Mouse (Mus musculus): Measurements from ENCODE around the gene Slfn14. TPM values are rescaled to one million over a fixed set of nuclear protein-coding genes. Genes with fewer than 3 reads are reported as not detected.

The Slfn14 gene
- polyA plus RNA-seq, 1 experiment, result not detected

DNA sequence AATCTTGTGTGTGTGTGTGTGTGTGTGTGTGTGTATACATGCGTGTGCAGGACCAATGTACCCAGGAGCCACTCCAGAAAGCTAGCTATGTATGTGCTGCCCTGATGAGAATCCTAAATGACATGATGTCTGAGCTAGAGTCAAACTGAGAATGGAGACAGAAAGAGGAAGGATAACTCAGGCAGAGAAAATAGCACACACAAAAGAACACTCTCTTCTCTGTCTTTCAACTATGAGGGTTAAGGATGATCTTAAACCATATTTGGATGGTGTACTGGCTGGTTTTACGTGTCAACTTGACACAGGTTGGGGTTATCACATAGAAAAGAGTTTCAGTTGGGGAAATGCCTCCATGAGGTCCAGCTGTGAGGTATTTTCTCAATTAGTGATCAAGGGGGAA, 3.1 kb upstream of the Slfn14 start:
- H3K4me1 ChIP-seq (ENCODE audit: control insufficient read depth, insufficient read depth, low read length), result no peaks in the 10 kb centered on the region
- H3K4me3 ChIP-seq (ENCODE audit: insufficient read depth, low read length), result no peak overlapping the region
- H3K27ac ChIP-seq (ENCODE audit: insufficient read depth, low read length), result no peak overlapping the region
- TF ChIP-seq POLR2A (IDR thresholded peaks at IDR 0.05; ENCODE audit: low read depth, low read length) (no peak), CTCF (IDR thresholded peaks at IDR 0.05; ENCODE audit: borderline replicate concordance, insufficient read depth, low read length) (no peak)

DNA sequence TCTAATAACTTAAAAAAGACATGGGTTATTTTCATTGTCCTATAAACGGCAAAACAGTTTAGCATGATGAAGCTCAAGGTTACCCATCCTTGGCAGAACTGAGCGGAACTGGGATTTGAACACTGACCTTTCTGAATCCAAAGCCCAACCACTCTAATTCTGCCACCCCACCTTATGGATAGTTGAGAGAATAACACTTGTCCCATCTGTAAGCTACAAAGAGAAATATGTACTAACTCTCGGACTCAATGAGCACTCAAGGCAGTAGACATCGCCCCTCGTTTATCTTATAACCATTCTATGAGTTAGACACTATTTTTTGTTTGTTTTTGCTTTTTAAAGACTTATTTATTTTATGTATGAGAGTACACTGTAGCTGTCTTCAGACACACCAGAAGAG, 2.5 kb upstream of the Slfn14 start:
- Histone ChIP-seq H3K4me3 (ENCODE audit: insufficient read depth, low read length) (no peak overlapping the region), H3K27ac (ENCODE audit: insufficient read depth, low read length) (no peak overlapping the region), H3K4me1 (ENCODE audit: control insufficient read depth, insufficient read depth, low read length) (no peaks in the 10 kb centered on the region)
- no peak for TF ChIP-seq POLR2A (IDR thresholded peaks at IDR 0.05; ENCODE audit: low read depth, low read length)
- TF ChIP-seq CTCF (IDR thresholded peaks at IDR 0.05; ENCODE audit: borderline replicate concordance, insufficient read depth, low read length), result no peak

DNA sequence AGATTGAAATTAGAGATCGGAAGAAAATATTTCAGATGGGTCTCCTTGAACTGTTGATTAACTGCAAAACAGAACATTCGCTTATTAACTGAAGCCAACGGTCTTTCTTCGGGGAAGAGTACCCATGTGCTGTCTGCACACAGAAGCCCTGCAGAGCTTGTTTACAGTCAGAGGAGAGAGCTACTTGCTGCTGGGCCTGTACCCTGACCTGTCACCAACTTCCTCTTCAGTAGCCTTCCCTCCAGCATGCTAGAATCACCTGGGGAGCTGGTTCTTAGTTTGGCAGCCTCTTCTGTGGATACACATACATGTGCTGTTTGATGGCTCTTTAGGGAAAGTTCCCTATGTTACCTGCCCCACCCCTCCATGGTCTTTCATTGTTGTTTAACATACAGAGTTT, 899 bp downstream of the Slfn14 start:
- no peak overlapping the region for H3K4me3 ChIP-seq (ENCODE audit: insufficient read depth, low read length)
- TF ChIP-seq CTCF (IDR thresholded peaks at IDR 0.05; ENCODE audit: borderline replicate concordance, insufficient read depth, low read length) (no peak), POLR2A (IDR thresholded peaks at IDR 0.05; ENCODE audit: low read depth, low read length) (no peak)

DNA sequence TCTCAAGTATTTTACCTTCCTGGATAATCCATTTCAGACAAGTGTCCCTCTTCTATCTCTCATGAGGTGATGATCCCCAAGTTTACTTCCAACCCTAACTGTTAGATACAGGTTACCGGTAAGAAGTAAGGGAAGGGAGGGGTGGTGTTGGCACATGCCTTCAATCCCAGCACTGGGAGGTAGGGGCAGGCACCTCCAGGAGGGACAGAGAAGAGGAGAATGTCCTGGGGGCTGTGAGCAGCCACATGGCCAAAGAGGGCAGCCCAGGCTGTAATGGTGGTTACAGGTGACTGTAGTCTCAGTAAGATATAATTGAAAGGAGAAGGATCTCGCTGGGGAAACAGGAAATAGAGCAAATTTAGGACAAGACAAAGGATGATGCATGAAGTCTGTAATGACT, 4.4 kb downstream of the Slfn14 start:
- no peaks in the 10 kb centered on the region for H3K4me1 ChIP-seq (ENCODE audit: control insufficient read depth, insufficient read depth, low read length)
- no peak overlapping the region for H3K27ac ChIP-seq (ENCODE audit: insufficient read depth, low read length)
- no peak overlapping the region for H3K4me3 ChIP-seq (ENCODE audit: insufficient read depth, low read length)
- TF ChIP-seq POLR2A (IDR thresholded peaks at IDR 0.05; ENCODE audit: low read depth, low read length), result no peak
- TF ChIP-seq CTCF (IDR thresholded peaks at IDR 0.05; ENCODE audit: borderline replicate concordance, insufficient read depth, low read length), result no peak

More for the DNA sequence above, 899 bp downstream of the Slfn14 start:
- no peak overlapping the region for H3K27ac ChIP-seq (ENCODE audit: insufficient read depth, low read length)
- H3K4me1 ChIP-seq (ENCODE audit: control insufficient read depth, insufficient read depth, low read length), result no peaks in the 10 kb centered on the region

DNA sequence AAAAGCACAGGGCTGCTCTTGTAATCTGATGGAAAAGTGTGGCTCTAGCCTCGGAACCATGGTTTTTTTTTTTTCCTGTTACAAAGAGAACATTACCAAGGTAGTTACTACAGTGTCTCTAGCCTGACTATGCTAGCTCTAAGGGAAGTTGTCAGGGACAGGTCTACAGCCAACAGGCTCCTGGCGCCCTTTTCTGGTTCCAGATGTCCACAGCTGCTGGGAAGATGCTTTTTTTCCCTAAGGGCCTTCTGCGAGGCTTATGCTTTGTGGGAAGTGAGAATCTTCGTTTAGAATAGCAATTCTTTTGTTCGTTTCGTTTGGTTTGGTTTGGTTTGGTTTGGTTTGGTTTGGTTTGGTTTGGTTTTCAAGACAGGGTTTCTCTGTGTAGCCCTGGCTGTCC, 6.8 kb downstream of the Slfn14 start:
- Histone ChIP-seq H3K4me1 (ENCODE audit: control insufficient read depth, insufficient read depth, low read length) (no peaks in the 10 kb centered on the region), H3K4me3 (ENCODE audit: insufficient read depth, low read length) (no peak overlapping the region), H3K27ac (ENCODE audit: insufficient read depth, low read length) (no peak overlapping the region)
- TF ChIP-seq POLR2A (IDR thresholded peaks at IDR 0.05; ENCODE audit: low read depth, low read length) (no peak), CTCF (IDR thresholded peaks at IDR 0.05; ENCODE audit: borderline replicate concordance, insufficient read depth, low read length) (no peak)

DNA sequence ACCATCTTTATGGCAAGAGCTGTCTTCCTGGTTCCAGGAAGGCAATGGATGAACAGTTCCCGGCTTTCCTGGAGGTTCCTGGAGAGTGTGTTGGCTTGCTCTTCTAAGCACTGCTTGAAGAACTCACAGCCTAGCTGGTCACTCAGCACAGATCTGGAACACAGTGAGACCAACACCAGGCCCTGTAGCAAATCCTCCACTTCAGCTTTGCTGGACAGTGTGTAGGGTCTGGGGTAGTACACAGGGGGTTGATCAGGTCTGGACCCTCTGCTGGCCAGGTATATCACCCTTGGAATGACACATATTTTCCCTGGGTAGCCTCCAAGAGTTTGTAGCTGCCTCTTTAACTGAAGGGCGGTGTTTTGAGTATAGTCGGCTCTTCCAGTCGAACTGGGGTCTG, 7.5 kb downstream of the Slfn14 start:
- TF ChIP-seq POLR2A (IDR thresholded peaks at IDR 0.05; ENCODE audit: low read depth, low read length) (no peak), CTCF (IDR thresholded peaks at IDR 0.05; ENCODE audit: borderline replicate concordance, insufficient read depth, low read length) (no peak)
- Histone ChIP-seq H3K4me3 (ENCODE audit: insufficient read depth, low read length) (no peak overlapping the region), H3K4me1 (ENCODE audit: control insufficient read depth, insufficient read depth, low read length) (no peaks in the 10 kb centered on the region), H3K27ac (ENCODE audit: insufficient read depth, low read length) (no peak overlapping the region)

DNA sequence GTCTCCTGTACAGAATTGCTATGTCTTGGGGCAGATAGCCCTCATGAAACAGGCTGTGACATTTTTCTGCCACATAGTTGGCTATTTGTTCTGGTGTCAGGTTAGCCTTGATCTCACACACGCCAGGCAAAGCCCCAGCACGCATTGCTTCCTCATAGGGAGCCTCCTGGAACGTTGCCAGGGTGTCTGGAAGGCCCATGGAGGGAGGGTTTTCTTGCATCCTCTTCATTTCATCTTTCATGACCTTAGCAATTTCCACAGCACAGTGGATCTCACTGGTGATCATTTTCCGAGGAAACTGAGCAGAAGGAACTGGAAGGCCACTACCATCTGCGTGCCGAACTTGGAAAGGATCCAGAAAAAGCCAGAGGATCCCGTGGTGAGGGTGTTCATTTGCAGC, 10.3 kb downstream of the Slfn14 start:
- Histone ChIP-seq H3K27ac (ENCODE audit: insufficient read depth, low read length) (no peak overlapping the region), H3K4me3 (ENCODE audit: insufficient read depth, low read length) (no peak overlapping the region), H3K4me1 (ENCODE audit: control insufficient read depth, insufficient read depth, low read length) (no peaks in the 10 kb centered on the region)
- TF ChIP-seq POLR2A (IDR thresholded peaks at IDR 0.05; ENCODE audit: low read depth, low read length) (no peak), CTCF (IDR thresholded peaks at IDR 0.05; ENCODE audit: borderline replicate concordance, insufficient read depth, low read length) (no peak)

DNA sequence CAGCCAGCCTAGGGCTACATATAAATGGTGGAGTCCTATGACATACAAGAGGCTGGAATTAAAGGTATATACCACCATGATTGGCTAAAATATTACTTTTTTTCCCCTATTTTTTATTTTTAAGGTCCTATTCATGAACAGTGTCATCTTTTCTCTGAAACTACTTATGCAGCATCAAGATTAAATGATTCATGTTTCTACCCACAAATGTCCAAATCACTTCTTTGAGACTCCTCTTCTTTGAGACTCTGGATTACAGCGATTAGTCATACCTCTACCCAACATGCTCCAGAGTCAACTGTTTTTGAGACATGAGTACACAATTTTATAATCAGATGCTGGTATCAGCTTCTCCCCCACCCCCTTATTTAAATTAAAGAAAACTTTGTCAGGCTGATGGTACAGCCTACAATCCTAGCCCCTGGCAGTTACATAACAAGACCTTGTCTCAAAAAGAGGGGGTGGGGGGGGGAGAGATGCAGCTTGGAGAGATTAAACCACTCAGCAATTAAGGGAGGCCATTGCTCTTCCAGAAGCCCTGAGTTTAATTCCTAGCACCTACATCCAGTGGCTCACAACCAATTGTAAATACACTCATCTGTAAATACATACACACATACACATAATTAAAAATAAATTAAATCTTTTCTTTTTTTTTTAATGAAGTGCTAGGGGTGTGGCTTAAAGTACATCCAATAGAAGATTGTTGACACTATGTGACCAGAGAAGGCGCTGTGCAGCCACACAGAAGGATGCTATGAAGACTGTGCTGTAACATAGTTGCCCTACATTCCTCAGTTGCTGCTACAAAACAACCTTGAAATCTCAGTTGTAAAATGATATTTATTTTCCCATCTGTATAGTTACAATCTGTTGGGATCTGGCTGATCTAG, 14.3 kb downstream of the Slfn14 start:
- H3K27ac ChIP-seq (ENCODE audit: insufficient read depth, low read length), result no peak overlapping the region
- H3K4me1 ChIP-seq (ENCODE audit: control insufficient read depth, insufficient read depth, low read length), result no peaks in the 10 kb centered on the region
- H3K4me3 ChIP-seq (ENCODE audit: insufficient read depth, low read length), result no peak overlapping the region
- TF ChIP-seq POLR2A (IDR thresholded peaks at IDR 0.05; ENCODE audit: low read depth, low read length), result peak; percentile 28
- no peak for TF ChIP-seq CTCF (IDR thresholded peaks at IDR 0.05; ENCODE audit: borderline replicate concordance, insufficient read depth, low read length)

DNA sequence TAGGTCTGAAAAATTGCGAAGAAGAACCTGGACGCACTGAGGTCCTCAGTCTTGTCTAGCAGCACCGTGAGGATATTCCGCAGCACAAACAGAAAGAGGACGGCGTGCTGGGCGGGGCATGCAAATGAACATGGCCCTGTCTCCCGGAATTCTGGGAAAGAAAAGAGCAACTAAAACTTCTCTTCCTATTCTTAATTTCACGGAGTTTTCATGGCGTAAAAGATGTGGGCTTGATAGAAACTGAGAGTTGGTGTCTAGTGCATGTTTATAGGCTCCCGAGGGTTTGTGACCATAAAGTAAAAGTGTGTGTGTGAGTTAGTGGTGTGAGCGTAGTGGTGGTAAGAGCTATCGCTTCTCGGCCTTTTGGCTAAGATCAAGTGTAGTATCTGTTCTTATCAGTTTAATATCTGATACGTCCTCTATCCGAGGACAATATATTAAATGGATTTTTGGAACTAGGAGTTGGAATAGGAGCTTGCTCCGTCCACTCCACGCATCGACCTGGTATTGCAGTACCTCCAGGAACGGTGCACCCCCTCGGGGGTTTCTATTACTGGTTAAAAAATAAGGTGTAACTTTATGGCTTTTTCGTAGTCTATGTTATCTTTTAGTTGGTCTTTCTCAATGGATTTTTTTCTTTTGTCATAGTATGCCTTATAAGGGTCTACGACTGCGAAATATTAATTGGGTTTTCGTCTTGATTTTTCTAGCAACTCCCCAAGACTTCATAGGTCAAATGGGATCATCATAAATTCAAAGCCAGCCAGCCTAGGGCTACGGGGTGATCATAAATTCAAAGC, 15.2 kb downstream of the Slfn14 start:
- TF ChIP-seq CTCF (IDR thresholded peaks at IDR 0.05; ENCODE audit: borderline replicate concordance, insufficient read depth, low read length) (no peak), POLR2A (IDR thresholded peaks at IDR 0.05; ENCODE audit: low read depth, low read length) (peak; percentile 98)
- H3K4me1 ChIP-seq (ENCODE audit: control insufficient read depth, insufficient read depth, low read length), result no peaks in the 10 kb centered on the region
- H3K27ac ChIP-seq (ENCODE audit: insufficient read depth, low read length), result peak overlapping the region; percentile 95
- H3K4me3 ChIP-seq (ENCODE audit: insufficient read depth, low read length), result peak overlapping the region; percentile 75

DNA sequence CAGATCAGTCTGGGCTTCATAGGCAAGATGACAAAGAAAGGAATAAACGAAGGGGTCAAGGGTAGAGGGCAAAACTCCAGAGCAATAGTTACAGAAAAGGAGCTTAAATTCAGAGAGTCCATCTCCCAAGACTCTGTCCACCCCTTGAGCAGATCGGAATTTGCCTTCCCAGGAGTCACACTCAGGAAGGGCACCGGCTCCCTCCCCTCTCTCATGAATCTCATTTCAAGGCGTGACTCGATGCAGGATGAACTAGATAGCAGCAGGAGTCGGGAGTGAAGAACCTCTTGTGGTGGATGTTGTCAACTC, 15.7 kb downstream of the Slfn14 start:
- no peaks in the 10 kb centered on the region for H3K4me1 ChIP-seq (ENCODE audit: control insufficient read depth, insufficient read depth, low read length)
- peak overlapping the region; percentile 75 for H3K4me3 ChIP-seq (ENCODE audit: insufficient read depth, low read length)
- no peak overlapping the region for H3K27ac ChIP-seq (ENCODE audit: insufficient read depth, low read length)
- no peak for TF ChIP-seq POLR2A (IDR thresholded peaks at IDR 0.05; ENCODE audit: low read depth, low read length)
- TF ChIP-seq CTCF (IDR thresholded peaks at IDR 0.05; ENCODE audit: borderline replicate concordance, insufficient read depth, low read length), result no peak

Data from embryonic fibroblast, embryonic 13.5 days (primary cell).